Mouse (Mus musculus): Measurements from ENCODE around the gene Rc3h1. TPM values are rescaled to one million over a fixed set of nuclear protein-coding genes. Genes with fewer than 3 reads are reported as not detected.
A peak's percentile ranks its signal among the peaks of the same experiment; 100 is the strongest.
"Not testable (repeated sequence)": the region's sequence is repeated elsewhere in the genome, so short reads cannot be mapped to it uniquely, and the experiment has no call there.

Gene Rc3h1
- total RNA-seq (2021) = 10 to 100 TPM; 39.5 to 49.1 TPM

DNA sequence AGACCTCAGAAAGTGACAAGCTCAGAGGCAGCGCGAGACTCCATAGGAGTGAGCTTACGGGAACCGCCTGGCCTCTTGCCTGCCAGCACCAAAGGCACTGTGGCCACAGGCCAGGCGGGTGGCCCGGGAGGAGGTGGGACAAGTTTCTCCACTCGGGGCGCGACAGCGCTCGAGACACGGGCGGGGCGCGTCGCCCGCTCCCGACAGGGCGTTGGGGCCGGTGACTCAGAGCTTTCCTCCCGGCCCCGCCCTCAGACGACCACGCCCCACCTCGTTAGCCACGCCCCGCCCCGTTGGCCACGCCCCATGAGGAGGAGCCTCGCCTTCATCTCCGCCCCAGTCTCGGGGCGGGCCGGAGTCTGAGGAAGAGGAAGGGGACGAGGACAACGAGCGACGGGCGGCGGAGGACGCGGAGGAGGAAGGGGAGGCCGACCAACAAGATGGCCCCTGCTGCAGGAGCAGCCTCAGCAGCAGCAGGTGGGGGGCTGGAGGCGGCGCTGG, at the start of gene Rc3h1:
Gene Rc3h1 (plus strand): TSS at position 362 of the 501 bp plus-strand sequence.
- DNase-seq (ENCODE audit: low spot score) = peak; percentile 95
- intact Hi-C loops (cut with DNase I) = loop anchor here (2.0 to 5.0 kb wide), 2 partner anchors 114 to 131 kb away; partner anchors contain the start of gene Rabgap1l

DNA sequence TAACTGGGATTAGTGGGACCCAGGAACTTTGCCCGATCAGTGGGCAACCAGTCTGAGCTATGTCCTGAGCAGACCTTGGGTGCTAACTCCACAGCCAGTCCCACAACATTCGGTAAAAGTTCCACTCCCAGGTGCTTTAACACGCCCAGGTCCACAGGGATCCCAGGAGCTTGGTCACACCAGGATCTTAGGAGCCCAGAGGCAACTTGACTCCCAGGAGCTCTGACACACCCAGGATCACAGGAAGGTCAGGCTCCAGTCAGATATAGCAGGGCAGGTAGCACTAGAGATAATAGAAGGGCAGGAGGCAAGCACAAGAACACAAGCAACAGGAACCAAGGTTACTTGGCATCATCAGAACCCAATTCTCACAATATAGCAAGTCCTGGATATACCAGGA, 48.1 kb upstream of the Rc3h1 start:
- intact Hi-C loops (cut with DNase I) = no loop called here

GRCm38 (mm10) chr1:160859874-160860273, 46.3 kb upstream of the Rc3h1 start:
- intact Hi-C loops (cut with DNase I); DNase-seq (ENCODE audit: low spot score): not testable (repeated sequence)

More for the DNA sequence above, 48.1 kb upstream of the Rc3h1 start:
- no peak for DNase-seq (ENCODE audit: low spot score)

- intact Hi-C loops (cut with DNase I) = no loop called here
- no peak for DNase-seq (ENCODE audit: low spot score)
Measured at GRCm38 (mm10) chr1:160861142-160861541, 45.1 kb upstream of the Rc3h1 start.

- intact Hi-C loops (cut with DNase I) = loop anchor here (2.0 kb wide), 1 partner anchor 119 kb away; no protein-coding TSS in a partner anchor
Measured at GRCm38 (mm10) chr1:160861632-160862031, 44.6 kb upstream of the Rc3h1 start.

DNA sequence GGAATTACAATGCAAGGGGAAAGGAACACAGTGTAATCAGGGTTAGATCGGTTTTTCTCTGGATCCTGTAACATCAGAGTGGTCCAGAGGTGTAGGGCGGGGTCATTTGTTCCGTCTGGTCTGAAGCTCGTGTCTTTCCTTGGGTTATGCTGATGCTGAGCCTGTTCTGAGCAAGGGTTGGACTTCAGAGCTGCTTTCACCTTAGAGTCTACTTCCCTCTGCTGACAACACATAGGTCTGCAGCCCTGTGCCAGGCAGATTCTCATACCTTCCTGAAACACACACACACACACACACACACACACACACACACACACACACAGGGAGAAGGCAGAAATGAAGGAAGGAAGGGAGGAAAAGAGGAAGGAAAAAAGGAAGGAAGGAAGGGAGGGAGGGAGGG, 43.2 kb upstream of the Rc3h1 start:
- DNase-seq (ENCODE audit: low spot score) = no peak
- intact Hi-C loops (cut with DNase I) = loop anchor here (2.0 kb wide), 1 partner anchor 120 kb away; no protein-coding TSS in a partner anchor

More at GRCm38 (mm10) chr1:160861632-160862031, 44.6 kb upstream of the Rc3h1 start:
- DNase-seq (ENCODE audit: low spot score) = no peak

GRCm38 (mm10) chr1:160874757-160875156, 31.5 kb upstream of the Rc3h1 start:
- intact Hi-C loops (cut with DNase I) = no loop called here
- DNase-seq (ENCODE audit: low spot score) = no peak

- no peak for DNase-seq (ENCODE audit: low spot score)
- intact Hi-C loops (cut with DNase I) = no loop called here
Measured at GRCm38 (mm10) chr1:160876968-160877367, 29.2 kb upstream of the Rc3h1 start.

DNA sequence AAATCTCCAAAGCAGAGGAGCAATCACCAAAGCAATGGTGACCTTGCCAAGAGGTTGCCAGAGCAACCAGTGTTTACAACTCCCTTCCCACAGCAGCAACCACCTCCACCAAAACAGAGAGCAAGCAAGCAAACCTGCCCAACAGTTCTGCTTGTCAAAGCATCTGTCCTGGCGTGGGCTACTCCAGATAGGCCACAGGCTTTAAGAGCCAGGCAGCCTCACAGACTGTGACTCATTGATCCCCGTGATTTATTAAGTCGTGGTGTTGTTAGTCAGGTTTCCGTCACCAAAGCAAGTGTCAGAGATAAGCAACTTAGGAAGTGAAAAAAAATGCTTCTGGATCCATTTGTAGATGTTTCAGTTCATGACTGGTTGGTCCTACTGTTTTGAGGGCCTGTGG, 27.7 kb upstream of the Rc3h1 start:
- intact Hi-C loops (cut with DNase I) = no loop called here
- DNase-seq (ENCODE audit: low spot score) = no peak

- DNase-seq (ENCODE audit: low spot score); intact Hi-C loops (cut with DNase I): not testable (repeated sequence)
Measured at GRCm38 (mm10) chr1:160881378-160881777, 24.8 kb upstream of the Rc3h1 start.

DNA sequence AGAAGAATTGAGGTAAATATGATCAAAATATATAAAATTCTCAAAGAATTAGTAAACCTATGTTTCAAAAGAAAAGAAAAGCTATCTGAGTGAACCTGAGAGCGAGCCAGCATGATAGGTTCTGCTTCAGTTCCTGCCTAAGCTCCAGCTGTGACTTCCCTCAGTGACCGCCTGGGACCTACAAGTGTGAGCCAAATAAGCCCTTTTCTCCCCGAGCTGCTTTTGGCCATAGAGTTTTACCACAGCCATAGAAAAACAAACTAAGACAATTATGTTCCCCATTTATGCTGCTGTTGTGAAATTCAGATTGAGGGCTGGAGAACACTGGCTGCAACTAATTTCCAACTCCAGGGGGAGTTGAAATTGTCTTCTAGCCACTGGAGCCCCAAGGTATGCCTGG, 24.2 kb upstream of the Rc3h1 start:
- DNase-seq (ENCODE audit: low spot score) = no peak
- intact Hi-C loops (cut with DNase I) = no loop called here

DNA sequence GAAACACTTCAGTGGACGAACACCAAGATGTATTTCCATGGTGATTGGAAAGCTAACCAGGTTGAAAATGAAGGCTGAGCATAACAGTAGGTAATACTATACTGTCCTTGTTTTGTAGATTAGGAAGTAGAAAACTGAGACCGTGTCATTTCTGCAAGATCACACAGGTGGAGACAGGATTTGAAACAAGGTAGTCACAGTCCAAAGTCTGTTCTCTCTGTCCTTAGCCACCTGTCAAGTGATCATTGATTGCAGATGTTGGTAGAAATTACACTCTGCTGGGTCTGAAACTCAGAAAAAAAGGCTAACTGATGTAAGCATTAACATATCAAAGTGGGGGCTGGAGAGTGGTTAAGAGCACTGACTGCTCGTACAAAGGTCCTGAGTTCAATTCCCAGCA, 21.9 kb upstream of the Rc3h1 start:
- no peak for DNase-seq (ENCODE audit: low spot score)
- intact Hi-C loops (cut with DNase I) = no loop called here

DNA sequence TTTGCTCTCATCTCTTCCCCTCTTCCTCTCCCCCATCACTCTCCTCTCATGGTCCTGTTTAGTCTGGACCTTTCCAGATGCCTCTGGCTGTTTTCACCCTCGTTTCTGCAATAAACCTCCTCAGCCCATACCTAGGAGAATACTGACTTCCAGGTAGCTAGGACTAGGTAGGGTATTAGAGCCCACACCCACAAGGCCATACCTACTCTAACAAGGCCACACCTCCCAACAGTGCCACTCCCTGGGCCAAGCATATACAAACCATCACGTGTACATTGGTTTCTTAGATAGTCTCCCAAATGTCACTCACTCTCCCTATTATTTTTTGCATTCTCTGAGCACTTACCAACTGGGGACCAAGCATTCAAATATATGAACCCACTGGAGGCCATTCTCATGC, 21.2 kb upstream of the Rc3h1 start:
- intact Hi-C loops (cut with DNase I) = no loop called here
- no peak for DNase-seq (ENCODE audit: low spot score)

DNA sequence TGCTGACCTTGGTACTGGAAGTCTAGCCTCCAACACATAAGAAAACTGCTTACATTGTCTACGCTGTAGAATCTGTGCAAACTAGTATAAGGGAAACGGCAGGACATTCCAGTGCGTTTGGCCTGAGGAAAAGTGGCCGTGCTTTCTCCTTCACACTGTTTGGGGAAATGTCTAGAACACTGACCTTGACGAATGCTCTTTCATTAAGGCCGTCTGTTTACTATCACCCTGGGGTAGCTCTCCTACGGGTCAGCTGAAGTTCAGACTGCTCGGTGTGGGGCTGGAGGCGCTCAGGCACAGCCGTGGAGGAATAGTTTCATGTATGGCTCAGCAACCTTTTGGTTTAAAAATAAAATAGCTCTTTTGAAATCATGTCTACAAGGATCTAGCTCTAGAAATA, 6.5 kb upstream of the Rc3h1 start:
- no peak for DNase-seq (ENCODE audit: low spot score)
- intact Hi-C loops (cut with DNase I) = loop anchor here (5.0 kb wide), 1 partner anchor 38 kb away; no protein-coding TSS in a partner anchor

- DNase-seq (ENCODE audit: low spot score) = peak; percentile 9
- intact Hi-C loops (cut with DNase I) = loop anchor here (5.0 kb wide), 1 partner anchor 33 kb away; no protein-coding TSS in a partner anchor
Measured at GRCm38 (mm10) chr1:160904047-160904446, 2.2 kb upstream of the Rc3h1 start.

DNA sequence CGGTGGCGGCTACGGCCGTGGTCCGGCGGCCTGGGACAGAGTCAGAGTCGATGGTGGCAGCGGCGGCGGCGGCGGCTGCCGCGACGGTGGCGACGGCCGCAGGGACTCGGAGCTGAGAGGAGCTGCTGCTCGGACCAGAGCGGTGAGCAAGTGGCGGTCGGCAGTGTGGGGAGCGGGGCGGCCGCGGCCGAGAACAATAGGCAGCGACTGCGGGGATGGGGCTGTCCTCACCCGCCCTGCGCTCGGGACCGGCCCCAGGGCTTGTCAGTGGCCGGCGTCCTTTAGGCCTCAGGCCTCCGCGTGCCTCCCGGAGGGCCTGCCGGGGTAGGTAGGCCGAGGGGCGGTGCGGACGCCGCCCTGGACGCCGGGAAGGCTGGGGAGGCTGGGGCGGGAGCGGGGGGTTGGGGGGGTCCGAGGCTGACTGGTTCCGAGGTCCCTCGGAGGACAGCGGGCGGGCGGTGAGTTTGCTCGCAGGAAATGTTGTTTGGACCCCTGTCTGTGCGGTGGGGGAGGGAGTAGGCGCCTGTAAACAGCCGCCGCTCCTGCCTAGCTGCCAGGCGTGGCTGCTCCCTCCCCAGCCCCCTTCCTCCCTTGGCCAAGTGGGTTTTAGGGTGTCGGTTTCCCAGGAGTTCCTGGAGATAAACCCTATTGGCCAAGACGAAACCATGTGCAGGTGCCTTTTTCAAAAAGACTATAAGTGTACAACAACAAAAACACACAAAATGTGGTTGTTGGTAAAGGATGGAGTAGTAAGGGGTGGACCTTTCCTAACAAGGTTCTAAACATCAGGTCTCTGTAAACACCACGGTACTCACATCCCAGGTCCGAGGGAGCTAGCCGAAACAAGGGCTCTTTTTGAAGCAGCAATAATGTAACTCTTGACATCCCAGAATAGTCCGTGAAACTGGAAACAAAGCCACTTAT, 602 bp downstream of the Rc3h1 start:
- DNase-seq (ENCODE audit: low spot score) = peak; percentile 27
- intact Hi-C loops (cut with DNase I) = loop anchor here (2.0 to 5.0 kb wide), 2 partner anchors 115 to 130 kb away; partner anchors contain the start of gene Rabgap1l

DNA sequence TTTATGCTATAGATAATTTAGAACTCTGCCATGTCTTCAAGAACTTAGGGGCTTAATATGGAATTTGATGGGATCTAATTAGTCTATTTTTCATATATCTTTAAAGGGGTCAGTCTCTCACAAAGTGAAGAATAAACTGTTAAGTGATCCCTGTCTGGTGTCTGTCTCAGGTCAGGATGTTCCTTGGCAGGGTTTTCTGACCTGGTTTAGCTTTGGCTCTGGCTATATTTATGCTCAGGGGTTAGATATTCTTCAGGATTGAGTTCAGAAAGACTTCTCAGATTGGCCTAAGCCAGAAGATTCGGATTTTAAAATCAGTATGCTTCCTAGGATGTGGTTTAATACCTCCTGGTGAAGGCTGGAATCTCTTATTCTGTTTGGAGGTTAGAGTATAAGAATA, 4.0 kb downstream of the Rc3h1 start:
- no peak for DNase-seq (ENCODE audit: low spot score)

GRCm38 (mm10) chr1:160910812-160911211, 4.6 kb downstream of the Rc3h1 start:
- no peak for DNase-seq (ENCODE audit: low spot score)
- intact Hi-C loops (cut with DNase I) = no loop called here

More for the DNA sequence above, 4.0 kb downstream of the Rc3h1 start:
- intact Hi-C loops (cut with DNase I) = no loop called here

GRCm38 (mm10) chr1:160919383-160919782, 13.2 kb downstream of the Rc3h1 start:
- DNase-seq (ENCODE audit: low spot score) = no peak
- intact Hi-C loops (cut with DNase I) = no loop called here

DNA sequence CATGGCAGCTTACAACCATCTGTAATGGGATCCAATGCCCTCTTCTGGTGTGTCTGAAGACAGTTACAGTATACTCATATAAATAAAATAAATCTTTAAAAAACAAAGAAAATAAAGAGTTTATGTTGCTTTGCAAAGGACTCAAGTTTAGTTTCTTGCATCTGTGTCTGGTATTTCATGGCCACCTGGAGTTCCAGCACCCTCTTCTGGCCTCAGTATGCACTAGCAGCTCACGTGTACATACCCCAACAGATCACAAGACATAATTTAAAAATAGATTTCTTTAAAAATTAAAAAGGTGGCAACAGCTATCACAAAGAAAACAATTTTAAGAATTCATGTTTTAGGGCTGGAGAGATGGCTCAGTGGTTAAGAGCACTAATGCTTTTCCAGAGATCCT, 15.7 kb downstream of the Rc3h1 start:
- intact Hi-C loops (cut with DNase I) = no loop called here
- no peak for DNase-seq (ENCODE audit: low spot score)

- intact Hi-C loops (cut with DNase I) = no loop called here
- no peak for DNase-seq (ENCODE audit: low spot score)
Measured at GRCm38 (mm10) chr1:160931320-160931719, 25.1 kb downstream of the Rc3h1 start.

Data from heart, postnatal 25 days (tissue).